Mouse (Mus musculus) cerebellum, postnatal 10 days (tissue): ENCODE measurements around the gene Wwp2.

ENCODE experiments used
- DNase-seq, 2 experiments: peaks; one replicate each; pipeline ENCODE4 v3.0.0; 2021; ENCODE audit warnings: mixed read lengths in 2 of 2

Wwp2 gene

DNA sequence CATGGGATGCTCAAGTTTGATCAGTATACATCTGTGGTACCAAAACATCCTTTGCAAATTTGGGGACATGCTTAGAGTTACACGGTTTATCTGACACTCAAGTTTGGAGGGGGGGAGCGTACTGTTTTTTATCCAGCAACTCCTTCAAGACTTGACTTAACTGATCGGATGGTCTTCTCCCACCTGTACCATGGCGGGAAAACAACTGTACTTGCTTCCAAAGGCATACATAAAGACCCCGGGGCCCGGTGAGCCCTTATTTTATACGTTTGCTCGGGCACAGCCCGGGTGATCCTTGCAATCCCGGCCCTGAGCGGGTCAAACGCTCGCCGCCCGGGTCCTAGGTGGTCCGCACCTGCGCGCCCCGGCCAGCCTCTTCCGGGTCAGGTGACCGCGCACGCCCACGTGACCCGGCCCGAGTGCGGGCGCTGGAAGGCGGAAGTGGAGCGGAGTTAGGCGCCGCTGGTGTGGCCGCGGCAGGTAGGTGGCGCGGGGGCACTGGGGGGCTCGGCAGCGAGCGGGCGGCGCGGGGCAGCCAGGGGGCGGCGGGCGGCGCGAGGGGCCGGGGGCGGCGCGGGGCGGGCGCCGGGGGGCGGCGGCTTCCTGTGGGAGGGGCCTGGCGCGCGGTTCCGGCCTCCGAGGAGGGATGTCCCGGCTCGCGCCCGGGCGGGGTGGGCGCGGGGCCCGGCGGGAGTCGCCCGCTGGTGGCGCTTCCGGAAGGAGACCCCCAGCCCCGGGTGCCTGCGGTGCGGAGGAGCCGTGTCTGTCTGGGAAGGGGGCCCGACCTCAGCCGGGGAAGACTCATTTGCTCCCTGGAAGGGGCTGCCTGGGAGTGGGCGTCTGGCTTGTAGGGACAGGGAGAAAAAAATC, at the start of gene Wwp2:
Gene Wwp2 (plus strand): TSS at position 404 of the 870 bp plus-strand sequence.
- DNase-seq: peak; percentile 87 to 88

DNA sequence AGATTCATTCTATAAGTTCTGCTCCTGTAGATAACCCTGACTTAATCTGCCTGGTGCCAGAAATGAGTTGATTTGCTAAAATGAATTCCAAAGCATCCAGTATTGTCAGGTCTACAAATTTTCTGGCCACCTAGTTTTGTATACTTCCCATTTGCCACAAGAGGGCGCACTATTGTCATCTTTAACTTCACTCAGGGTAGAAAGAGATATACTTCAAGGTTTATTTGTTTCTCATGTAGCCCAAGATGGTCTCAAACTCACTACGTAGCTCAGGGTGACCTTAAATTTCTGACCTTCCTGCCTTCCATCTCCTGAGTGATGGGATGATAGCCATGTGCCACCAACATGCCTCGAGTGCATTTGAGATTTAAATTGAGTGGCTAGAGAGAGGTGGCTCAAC, 49.5 kb upstream of the Wwp2 start:
- DNase-seq: peak; percentile 44 to 58

DNA sequence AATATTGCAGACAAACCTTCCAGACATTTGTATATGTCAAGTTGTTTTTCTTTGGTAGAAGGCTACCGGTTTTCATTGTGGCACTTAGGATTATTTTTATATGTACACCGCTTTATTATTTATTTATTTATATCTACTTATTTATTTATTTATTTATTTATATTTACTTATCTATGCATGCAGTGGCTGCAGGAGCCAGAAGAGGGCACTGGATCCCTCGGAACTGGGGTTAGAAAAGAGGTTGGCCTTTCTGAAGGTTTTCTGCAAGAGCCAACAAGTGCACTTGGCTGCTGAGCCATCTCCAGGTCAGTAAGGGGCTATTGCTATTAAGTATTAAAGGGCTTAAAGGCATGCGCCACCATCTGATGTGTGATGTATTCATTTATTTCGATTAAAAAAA, 48.3 kb upstream of the Wwp2 start:
- DNase-seq: peak; percentile 78 to 79

DNA sequence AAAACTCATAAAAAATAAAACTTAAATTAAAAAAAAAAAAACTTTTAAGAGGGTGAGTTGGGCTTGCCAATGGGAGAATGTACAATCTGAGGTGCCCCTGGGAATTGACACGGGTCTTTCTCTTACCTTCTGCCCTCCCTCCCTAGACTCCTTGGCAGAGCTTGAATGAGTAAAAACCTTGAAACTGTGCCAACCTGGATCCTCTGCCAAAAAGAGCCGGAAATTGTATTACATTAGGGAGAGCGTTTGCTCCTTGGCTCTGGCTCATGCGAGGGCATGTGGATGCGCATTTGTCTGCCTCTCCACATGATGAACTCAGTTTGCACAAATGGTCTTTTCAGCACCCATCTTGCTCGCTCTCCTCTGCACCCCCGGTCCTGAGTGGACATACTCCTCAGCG, 46.6 kb upstream of the Wwp2 start:
- peak; percentile 95 to 96 for DNase-seq

DNA sequence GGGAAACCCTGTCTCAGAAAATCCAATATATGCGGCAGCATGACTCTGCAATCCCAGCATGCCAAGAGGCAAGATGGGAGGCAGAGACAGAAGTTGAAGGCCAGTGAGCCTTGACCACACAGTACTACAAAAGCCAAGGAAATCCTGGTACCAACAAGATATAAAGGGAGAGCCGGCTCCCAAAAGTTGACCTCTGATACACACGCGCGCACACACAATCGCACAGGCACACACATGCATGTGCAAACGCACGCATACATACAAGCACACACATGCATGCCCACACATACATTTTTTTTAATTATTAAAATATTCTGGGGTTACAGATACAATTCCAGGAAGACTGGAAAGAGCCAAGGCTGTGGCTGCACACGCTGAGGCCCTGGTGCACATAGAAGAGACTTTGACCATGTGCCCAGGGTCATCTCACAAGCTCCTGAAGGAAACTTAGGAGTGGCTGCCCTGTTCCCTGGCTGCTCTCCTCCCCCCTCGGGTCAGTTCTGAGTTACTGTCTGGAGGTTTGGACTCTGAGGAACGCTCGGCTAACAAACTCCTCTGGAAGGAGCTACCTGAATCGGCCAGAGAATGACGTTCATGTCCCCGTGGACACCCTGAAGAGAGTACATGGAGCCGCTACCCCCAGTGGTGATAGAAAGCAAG, 45.6 kb upstream of the Wwp2 start:
- DNase-seq: no peak

DNA sequence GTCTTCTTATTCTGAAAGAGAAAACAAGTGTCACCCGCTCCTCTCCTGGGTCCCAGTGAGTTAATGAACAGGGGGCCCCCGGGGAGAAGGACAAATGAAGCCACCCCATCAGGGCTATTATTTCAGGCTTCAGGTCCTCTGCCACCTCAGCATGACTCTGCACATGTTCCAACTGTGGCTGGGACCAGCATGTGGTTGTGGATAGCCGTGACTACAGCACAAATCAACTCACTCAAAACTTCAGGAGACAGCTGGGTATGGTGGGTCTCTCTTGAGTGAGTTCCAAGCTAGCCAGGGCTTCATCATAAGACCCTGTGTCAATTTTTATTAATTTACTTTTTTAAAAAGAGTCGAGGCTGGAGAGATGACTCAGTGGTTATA, 45.0 kb upstream of the Wwp2 start:
- no peak for DNase-seq

DNA sequence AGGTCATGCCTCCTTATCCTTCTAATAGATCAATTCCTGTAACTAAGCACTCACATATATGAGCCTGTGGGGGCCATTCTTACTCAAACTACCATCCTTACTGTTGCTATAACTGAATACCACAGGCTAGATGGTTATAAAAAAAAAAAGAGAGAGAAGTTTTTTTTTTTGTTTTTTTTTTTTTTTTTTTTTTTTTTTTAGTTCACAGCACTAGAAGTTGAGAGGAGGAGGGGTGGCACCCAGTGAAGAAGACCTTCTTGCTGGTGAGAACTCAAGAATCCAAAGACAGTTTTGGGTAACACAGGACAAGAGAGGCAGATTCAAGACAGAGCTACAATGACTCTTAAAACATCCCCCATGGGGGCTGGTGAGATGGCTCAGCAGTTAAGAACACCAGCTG, 40.8 kb upstream of the Wwp2 start:
- DNase-seq: no peak

DNA sequence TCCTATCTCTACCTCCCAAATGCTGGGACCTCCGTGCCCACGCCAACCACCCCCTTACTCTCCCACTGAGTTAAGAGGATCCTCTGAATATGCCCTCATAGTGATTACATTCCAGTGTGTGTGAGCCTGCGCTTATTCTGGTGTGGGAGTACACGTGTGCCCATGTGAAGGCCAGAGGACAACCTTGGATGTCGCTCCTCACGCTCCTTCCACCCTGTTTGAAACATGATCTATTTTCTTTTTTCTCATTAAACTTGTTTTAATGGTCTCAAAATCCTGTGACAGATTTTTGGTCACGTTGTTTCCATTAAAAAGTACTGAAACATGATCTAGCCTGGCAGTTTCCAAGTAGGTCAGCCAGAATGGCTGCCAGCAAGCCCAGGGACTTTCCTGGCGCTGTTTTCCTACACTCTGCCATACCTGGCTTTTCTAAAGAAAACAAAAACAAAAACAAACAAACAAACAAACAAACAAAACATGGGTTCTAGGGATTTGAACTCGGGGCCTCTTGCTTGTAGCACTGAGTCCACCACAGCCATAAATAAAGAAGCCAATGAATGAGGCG, 40.0 kb upstream of the Wwp2 start:
- DNase-seq: peak in 1 of 2 experiments; percentile 33

DNA sequence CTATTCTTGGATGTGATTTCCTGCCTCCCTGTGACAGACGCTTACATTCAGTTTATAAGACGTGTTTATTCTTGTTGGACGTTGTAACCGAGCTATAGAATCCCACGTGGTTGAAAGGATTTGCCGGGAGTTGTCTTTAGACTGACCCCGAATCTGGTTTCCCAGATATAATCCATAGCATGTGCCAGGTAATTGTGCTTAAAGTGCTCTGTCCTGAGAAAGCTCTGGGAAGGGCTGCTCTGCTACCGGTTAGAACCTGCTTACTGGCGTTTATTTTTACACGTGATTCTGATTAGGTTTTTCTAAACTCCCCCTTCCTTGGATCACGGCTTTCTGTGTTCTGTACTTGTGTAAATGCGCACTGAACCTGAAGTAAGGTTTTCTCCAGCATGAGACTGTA, 38.5 kb upstream of the Wwp2 start:
- DNase-seq: no peak

DNA sequence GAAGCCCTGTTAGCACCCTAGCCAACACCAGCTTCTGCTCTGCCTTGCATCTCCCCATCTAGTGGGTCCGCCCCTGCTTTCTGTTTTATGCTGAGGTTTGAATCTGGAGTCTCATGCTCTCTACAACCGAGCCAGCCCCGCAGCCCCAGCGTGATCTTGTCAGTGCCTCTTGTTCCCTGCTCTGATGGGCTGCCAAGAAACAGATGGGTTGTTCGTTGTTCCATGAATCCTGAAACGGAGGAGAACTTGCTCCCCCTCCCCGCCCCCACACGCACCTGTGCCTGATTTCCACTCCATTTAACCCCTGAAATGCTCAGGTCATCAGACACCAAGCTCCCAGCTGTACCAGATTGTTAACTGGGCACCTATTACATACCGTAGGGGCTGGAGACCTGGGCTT, 36.7 kb upstream of the Wwp2 start:
- DNase-seq: peak; percentile 86 to 92

DNA sequence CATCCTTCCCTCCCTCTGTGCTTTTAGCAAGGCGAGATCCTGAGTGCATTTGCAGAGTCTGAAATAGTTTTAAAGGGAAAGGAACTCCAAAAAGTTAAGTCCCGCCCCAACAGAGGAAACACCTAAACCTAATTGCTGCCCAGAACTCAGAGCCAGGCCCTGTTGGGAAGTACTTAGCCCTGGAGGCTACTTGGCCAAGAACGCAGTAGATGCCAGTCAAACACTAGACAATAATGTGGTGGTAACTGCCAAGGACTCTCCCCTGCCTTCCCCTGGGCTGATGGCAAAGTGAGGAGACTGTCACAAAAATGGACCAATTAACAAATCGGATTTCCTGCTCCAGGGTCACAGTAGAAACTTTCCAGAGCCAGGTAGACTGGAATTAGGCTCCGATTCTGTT, 34.3 kb upstream of the Wwp2 start:
- peak in 1 of 2 experiments; percentile 35 for DNase-seq

DNA sequence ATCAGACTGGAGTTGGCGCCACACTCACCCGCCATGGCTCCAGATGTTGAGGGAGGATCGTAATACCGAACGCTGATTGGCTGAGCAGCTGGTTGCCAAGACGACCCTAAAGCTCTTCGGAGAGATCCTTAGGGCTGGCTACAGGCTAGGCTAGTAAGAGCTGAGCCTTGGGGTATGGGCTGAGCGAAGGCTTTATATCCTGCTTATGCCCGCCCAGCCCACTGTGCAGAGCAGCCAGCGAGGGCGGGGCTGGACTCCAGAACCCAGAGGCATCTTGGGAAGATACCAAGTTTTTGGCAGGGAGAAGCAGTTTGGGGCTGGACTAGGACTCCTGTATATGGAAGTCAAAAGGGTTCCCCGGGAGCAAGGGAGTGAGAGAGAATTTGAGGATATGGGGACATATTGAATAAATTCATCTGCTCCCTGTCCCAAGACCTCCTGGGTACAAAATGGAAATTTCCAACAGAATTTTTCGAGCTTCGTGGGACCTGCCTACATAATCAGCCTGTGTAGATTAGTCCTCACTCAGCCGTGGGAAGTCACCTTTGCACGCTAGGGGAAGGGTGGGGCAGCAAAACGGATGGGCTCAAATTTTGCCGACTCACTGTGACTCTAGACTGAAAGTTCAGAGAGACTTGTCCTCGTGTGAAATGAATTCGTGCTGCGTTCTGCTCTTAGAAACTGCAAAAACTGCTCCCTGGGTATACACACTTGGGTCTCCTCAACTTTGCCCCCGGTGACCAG, 33.0 kb upstream of the Wwp2 start, which contains the start of gene Nqo1:
Gene Nqo1 (minus strand): TSS at position 169 of the 744 bp plus-strand sequence.
- DNase-seq: peak; percentile 74

DNA sequence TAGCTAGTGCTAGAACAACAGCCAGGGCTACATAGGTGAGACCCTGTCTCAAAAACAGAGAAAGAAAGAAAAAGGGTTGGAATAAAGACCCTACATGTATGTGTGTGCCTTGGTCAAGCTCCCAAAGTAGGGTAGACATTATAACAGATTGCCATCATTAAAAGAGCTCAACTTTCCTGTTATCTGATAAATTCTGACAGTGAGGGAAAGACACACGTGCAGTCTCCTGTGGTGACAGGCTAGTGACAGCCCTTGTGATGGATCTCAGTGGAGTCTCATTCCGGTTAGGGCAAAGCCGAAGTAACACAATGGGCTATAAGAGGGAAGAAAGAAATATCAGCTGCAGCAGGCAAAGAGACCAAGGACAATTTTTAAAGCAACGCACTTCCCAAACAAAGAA, 32.1 kb upstream of the Wwp2 start:
- DNase-seq: no peak

DNA sequence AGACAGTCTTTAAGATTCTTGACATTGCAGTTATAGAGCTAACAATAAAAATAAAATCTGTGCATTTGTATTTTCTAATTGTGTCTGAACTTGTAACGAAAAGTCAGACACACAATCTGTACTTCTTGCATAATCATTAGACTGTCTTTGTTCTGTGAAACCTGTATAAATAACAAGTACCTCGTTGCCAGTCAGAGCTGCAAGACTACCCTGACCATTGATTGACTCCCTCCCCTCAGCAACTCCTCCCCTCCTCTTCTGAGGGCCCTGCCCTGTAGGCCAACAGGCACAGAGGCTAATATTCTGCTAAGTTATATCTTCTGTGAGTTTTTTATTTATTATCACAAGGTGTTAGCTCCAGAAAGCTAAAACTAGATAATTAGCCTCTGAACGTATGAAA, 30.2 kb upstream of the Wwp2 start:
- no peak for DNase-seq

DNA sequence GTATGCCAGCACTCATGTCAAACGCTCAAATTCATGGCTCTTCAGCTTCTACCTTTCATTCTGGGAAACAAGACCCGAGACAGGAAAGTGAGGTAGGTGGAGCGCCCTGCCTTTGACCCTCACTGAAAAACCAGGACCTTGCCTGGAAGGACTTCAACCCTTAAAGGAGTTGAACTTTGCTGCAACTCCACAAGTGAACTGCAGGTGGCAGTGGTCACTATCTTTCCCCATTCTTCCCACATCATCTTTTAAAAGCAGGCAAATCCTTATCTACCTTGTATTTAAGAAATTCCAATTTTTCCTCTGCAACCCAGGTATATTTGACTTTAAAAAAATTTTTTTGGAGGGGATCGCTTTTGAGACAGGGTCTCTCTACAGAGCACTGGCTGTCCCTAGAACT, 24.8 kb upstream of the Wwp2 start:
- peak; percentile 33 to 35 for DNase-seq

DNA sequence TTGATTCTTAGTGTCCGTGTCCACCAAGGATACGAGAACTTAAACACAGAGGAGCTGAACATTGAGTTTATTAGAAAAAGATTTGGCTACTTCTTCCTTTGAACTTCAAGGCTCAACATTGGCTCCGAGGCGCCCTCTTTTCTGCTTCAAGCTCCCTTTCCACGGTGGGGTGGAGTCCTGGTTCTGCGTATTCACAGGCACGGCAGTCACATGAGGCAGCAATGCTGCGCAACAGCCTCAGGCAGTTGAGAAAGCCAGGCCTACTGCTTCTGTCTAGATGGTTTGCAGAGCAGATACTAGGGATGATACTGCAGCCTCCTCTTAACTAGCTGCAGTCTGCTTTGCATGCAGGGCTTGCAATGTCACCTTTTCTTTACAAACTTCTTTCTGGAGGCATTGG, 23.6 kb upstream of the Wwp2 start:
- no peak for DNase-seq

DNA sequence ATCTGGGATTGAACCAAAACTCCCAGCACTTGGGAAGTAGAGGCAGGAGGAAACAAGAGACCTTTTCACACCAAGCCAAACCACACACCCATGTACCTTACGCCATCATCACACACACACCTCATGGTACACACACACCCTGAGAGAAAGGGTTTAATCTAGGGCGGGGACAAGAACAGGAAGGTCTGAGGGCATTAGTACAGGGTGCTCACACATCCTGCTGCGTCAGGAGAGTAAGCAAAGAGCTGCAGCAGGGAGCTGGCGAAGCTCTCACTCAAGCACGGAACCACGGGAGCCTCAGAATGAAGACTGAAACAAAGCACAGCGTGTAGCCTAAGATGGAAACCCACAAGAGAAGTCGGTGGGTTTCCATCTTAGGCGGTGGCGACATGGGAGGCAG, 22.3 kb upstream of the Wwp2 start:
- DNase-seq: no peak

DNA sequence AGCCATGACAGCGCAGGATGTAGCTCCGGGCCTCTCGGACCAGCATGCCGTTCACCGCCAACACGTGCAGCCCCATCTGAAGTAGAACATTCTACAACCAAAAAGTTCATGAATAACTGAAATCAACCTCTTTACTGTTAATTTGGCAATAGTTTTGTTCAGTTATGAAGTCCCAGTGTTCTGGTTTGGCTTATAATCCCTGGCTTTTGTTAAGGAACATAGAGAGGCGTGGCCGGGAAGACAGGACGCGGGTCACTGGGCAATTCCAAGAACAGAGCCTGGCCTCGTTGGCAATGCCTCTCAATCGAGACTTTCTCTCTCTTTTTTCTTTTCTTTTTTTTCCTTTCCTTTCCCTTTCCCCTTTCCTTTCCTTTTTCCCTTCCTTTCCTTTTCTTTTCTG, 19.2 kb upstream of the Wwp2 start:
- no peak for DNase-seq

DNA sequence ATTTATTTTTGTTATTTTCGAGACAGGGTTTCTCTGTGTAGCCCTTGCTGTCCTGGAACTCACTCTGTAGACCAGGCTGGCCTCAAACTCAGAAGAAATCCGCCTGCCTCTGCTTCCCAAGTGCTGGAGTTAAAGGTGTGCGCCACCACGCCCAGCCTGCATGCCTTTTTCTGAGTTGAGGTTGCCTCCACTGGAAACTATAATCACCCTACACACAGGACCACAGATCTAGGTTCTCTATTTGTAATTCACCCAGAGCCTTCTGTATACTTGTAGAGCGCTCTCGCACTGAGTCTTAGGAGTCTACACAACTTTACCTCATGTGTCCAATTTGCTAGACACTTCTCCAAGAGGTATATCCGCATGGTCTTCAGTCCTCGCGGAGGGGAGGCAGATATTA, 12.0 kb upstream of the Wwp2 start:
- DNase-seq: no peak

DNA sequence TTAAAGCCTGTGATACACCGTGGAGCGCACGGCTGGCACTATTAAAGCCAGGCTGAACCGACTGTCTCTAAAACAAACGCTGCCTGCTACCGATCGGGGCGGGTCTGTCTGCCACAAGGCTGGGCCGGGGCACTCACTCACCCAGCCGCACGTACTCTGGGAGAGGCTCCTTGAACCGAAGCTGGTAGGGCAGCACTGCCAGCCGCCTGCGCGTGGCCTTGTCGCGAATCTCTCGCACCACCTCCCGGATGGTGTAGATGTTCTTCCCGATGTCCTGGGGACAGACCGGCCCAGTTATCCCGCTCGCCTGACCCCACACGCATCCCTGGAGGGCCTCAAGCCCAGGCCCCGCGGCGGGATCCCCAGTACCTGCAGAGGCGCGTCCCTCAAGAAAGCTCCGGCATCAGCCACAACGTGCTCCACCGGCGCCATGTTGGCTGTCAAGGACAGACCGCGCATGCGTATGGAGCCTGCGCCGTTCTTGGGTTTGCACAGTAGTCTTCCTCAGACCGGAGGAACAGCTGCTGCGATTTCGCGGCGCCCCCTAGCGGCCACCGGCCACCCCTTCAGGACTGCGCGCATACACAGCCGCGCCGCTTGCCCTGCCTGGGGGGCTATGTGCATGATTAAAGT, 11.5 kb upstream of the Wwp2 start, which contains the start of gene Nob1:
Gene Nob1 (minus strand): TSS at position 455 of the 633 bp plus-strand sequence.
- peak; percentile 99 for DNase-seq

DNA sequence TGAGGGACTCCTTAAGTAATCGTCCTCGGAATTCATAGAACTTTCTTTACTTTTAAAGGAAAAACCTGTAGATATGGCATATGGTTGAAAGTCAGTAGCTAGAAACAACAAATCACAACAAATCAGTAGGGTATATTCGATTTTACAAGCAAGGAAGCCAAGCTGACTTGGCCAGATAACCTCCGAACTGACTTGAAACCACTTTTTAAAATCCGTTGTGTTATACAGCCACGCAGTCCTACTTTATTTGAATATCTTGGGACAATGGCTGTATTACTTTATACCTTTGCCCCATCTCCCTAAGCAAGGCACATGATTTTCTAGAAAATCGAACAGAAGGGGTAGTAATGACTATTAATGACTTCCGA, 11.0 kb upstream of the Wwp2 start:
- no peak for DNase-seq

DNA sequence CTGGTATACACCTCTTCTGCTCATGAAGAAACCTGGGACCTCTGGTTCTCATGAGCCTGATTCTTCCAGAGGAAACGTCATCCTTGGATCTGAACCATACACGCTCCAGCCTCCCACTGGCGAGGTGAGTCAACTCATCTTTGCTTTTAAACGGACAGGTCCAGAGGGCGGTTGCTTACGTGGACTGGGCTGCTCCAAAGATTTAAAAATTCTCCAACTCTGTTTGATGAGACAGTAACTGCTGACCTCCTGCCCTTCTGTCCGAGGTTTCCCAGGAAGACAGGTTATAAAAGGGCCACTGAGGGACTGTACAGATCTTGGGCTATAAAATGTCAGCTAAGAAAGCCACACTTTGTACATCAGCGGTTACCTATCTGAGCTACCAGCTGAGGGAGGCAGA, 5.3 kb upstream of the Wwp2 start:
- no peak for DNase-seq
